In the genomic region with DNA sequence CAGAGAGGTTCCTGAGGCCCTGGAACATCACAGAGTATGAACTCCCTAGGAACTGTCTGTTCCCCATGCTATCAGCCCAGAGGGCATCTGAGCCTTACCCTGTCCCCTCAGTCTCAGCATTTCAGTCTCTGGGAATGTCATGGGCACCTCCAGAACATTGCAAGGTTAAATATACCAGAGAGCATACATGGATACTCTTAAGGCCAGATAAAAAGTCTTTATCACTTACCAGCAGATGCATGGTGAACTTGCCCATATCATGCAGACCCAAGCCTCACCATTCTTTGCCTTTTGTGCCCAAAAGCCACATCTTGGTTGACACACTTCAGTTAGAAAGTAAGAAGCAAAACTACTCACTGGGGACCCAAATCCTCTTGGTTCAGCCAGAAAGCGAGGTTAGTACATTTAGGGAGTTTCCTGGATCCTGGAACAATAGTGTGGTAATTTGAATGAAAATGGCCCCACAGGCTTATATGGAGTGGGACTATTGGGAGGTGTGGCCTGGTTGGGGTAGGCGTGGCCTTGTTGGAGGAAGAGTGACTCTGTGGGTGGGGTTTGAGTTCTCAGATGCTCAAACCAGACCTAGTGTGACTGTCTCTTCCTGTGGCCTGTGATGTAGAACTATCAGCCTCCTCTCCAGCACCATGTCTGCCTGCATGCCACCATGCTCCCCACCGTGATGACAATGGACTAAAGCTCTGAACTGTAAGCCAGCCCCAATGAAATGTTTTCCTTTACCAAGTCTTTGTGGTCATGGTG, we compare ENCODE assay signal across 19 mouse cellular contexts. TPM values are rescaled to one million over a fixed set of nuclear protein-coding genes. Genes with fewer than 3 reads are reported as not detected.
DNase-seq lines count a peak whose midpoint lies in the region; ATAC-seq and TF ChIP-seq lines count a peak whose summit lies in the region.
"Had no signal": no experiment of that assay in that cellular context is flagged by ENCODE, and none has a peak within 500 bp of the region (broad histone marks: within the 10 kb centered on the region; RNA-seq: fewer than 3 reads in every experiment).

No protein-coding gene starts in this region.

- no peak for TF ChIP-seq CTCF in E14TG2a.4 (conservative IDR thresholded peaks at IDR 0.05; ENCODE audit: low read length)

- peak; percentile 60; the same call in 1 of the 2 replicates for ATAC-seq in megakaryocyte progenitor cell, adult 5-6 weeks (replicated peaks; ENCODE audit: poor library complexity)
- ATAC-seq: forebrain, embryonic 13.5 days; intestine, embryonic 16.5 days had no signal

- DNase-seq in R1 (ENCODE audit: low read depth, low spot score) = peak; percentile 97
- DNase-seq in induced T-regulatory cell, adult 2 months (ENCODE audit: low read depth) = peak; percentile 4
- no peak for DNase-seq in kidney, postnatal 36 days
- no peak for DNase-seq in gastrocnemius, postnatal 4 days (ENCODE audit: low spot score in 2 of 2)
- DNase-seq in heart, adult 18-20 months = no peak
- DNase-seq: adrenal gland, postnatal 36 days; cerebellum, adult 18-20 months; gastrocnemius, adult 2 months; heart, postnatal 10 days; lung, postnatal 10 days had no signal

- peaks cover 17% of the 10 kb centered on the region for H3K4me1 ChIP-seq in E14TG2a.4 (replicated peaks; ENCODE audit: low read depth, low read length)
- H3K4me1 ChIP-seq: embryonic facial prominence, embryonic 15.5 days; forebrain, embryonic 13.5 days; hindbrain, embryonic 13.5 days; midbrain, embryonic 12.5 days had no signal

- H3K36me3 ChIP-seq in E14TG2a.4 (ENCODE audit: insufficient read depth, low read length) = no peaks in the 10 kb centered on the region
- H3K36me3 ChIP-seq: embryonic facial prominence, embryonic 15.5 days; hindbrain, embryonic 13.5 days; midbrain, embryonic 12.5 days had no signal

- no peaks in the 10 kb centered on the region for H3K9me3 ChIP-seq in E14TG2a.4 (ENCODE audit: low read length)
- H3K9me3 ChIP-seq: embryonic facial prominence, embryonic 15.5 days; forebrain, embryonic 13.5 days; hindbrain, embryonic 13.5 days; midbrain, embryonic 12.5 days had no signal

- peaks cover 10% of the 10 kb centered on the region; the same call in 1 of the 2 replicates for H3K27me3 ChIP-seq in E14TG2a.4 (ENCODE audit: insufficient read depth, low read length)
- H3K27me3 ChIP-seq: embryonic facial prominence, embryonic 15.5 days; forebrain, embryonic 13.5 days; hindbrain, embryonic 13.5 days; midbrain, embryonic 12.5 days had no signal

- 0 out of 2 replicates have a peak overlapping the region, but pooled peaks have one; percentile 3 for H3K4me3 ChIP-seq in E14TG2a.4 (replicated peaks; ENCODE audit: low read length)
- H3K4me3 ChIP-seq: embryonic facial prominence, embryonic 15.5 days; forebrain, embryonic 13.5 days; gastrocnemius, adult 2 months; hindbrain, embryonic 13.5 days; layer of hippocampus, adult 2 months; midbrain, embryonic 12.5 days; myocyte had no signal

RNA-seq across cellular contexts. Expression of a gene that starts 24.4 kb away (rescaled TPM):
- total RNA-seq in megakaryocyte progenitor cell, adult 5-6 weeks (2015) = 41.6 and 41.9 TPM in 2 replicates
- 181 and 235 TPM in 2 replicates for total RNA-seq in megakaryocyte progenitor cell, adult 5-6 weeks (2017)
- total RNA-seq in gastrocnemius, postnatal 4 days (2021) = 100 to 1,000 TPM; 109 to 112 TPM
- total RNA-seq in heart, adult 18-20 months (2021) = 10 to 100 TPM; 86.4 to 97.0 TPM

RNA-seq across cellular contexts. Expression of a gene that starts 36.1 kb away (rescaled TPM):
- total RNA-seq in megakaryocyte progenitor cell, adult 5-6 weeks (2015) = 108 and 115 TPM in 2 replicates
- total RNA-seq in megakaryocyte progenitor cell, adult 5-6 weeks (2017) = 139 and 141 TPM in 2 replicates
- total RNA-seq in gastrocnemius, postnatal 4 days (2021) = 100 to 1,000 TPM; 242 to 244 TPM
- 100 to 1,000 TPM; 216 to 232 TPM for total RNA-seq in heart, adult 18-20 months (2021)

Comparison
In these comparisons a context has a peak if more than half of its experiments do, and no peak if none do; other contexts are left out.
1. DNase-seq: peak in R1 (single experiment) and induced T-regulatory cell, adult 2 months (single experiment); none in kidney, postnatal 36 days (0 of 2), gastrocnemius, postnatal 4 days (0 of 2) and heart, adult 18-20 months (0 of 2).